Mouse (Mus musculus) testis, adult 2 months (tissue): ENCODE measurements around the gene Arl4c.

Source experiments
- CTCF ChIP-seq: fragments of 200-500 bp; IDR thresholded peaks from 2 replicates; pipeline ENCODE4 v1.5.1; 2012; ENCODE audit warnings: low read depth, mild to moderate bottlenecking, inconsistent platforms, low read length, moderate library complexity; ENCODE audit not compliant: control insufficient read depth, insufficient read depth, insufficient replicate concordance
- POLR2A ChIP-seq: fragments of 200-500 bp; IDR thresholded peaks from 2 replicates; pipeline ENCODE4 v1.6.1; 2012; ENCODE audit warnings: low read depth, mild to moderate bottlenecking, inconsistent platforms, low read length, moderate library complexity; ENCODE audit not compliant: control insufficient read depth

- TF ChIP-seq POLR2A (no peak), CTCF (no peak)
Measured at GRCm38 (mm10) chr1:88727369-88727768, 25.3 kb upstream of the Arl4c start.
